Mouse (Mus musculus) bone marrow, adult 2 months (tissue): Measurements from ENCODE around the gene Gsdme. TPM values are rescaled to one million over a fixed set of nuclear protein-coding genes. Genes with fewer than 3 reads are reported as not detected.

Source experiments
- H3K27ac ChIP-seq: fragments of 200-500 bp; 2 replicates; pipeline ENCODE4 v1.5.1; 2012; ENCODE audit warnings: low read depth, mild to moderate bottlenecking, control low read depth, inconsistent platforms, low read length; ENCODE audit not compliant: control insufficient read depth, poor library complexity, insufficient read depth
- H3K4me1 ChIP-seq: fragments of 200-500 bp; 2 replicates; pipeline ENCODE4 v1.6.1; 2011; ENCODE audit warnings: low read length; ENCODE audit not compliant: control insufficient read depth, insufficient read depth
- H3K4me3 ChIP-seq: fragments of 200-500 bp; replicated peaks from 2 replicates; pipeline ENCODE3; 2011; ENCODE audit warnings: mild to moderate bottlenecking, low read depth, low read length, control low read depth; ENCODE audit not compliant: control insufficient read depth
- CTCF ChIP-seq: fragments of 200-500 bp; IDR thresholded peaks from 2 replicates; pipeline ENCODE4 v1.5.1; 2011; ENCODE audit warnings: low read length, control low read depth; ENCODE audit not compliant: control insufficient read depth, insufficient read depth
- POLR2A ChIP-seq: fragments of 200-500 bp; IDR thresholded peaks from 2 replicates; pipeline ENCODE4 v1.6.1; 2011; ENCODE audit warnings: low read depth, mild to moderate bottlenecking, control low read depth, low read length, borderline replicate concordance; ENCODE audit not compliant: control insufficient read depth
- WGBS: fragments of 180-500 bp; shearing (Covaris S2); methylation state at CpG from one replicate; pipeline ENCODE4 v1.1.7; 2018; 5-methylcytosine and 5-hydroxymethylcytosine counted together
- polyA plus RNA-seq: library from polyadenylated mRNA; stranded (reverse); fragments of >200 nt; gene quantifications from 2 replicates; pipeline ENCODE4 v1.2.4, GENCODE M21; 2011; ENCODE audit warnings: low replicate concordance; ENCODE audit not compliant: missing spikeins, insufficient read depth, insufficient read length

Gene Gsdme
- polyA plus RNA-seq, 1 experiment, result 16.1 TPM

DNA sequence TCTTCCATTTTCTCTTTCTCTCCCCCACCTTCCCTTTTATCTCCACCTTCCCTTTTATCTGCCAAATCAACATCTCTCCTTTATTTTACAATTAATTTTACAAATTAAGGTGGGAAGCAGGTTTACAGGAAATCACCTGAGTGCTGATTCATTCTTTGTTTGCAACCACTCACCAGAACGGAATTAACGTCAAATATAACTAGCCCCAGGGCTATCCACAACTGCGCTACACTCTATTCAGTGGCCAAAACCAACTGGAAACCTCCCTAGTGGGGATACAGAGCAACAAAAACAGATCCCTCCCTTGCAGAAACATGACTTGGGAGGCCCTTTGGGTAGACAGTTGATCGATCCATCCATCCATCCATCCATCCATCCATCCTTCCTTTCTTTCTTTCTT is 94.8 kb downstream of the Gsdme start:
- TF ChIP-seq CTCF (no peak), POLR2A (no peak)
- WGBS, result 68% methylated on average over 4 of the region's 4 CpGs
- Histone ChIP-seq H3K4me3 (no peak overlapping the region), H3K4me1 (no peaks in the 10 kb centered on the region; the same call in 1 of the 2 replicates), H3K27ac (no peak overlapping the region)

DNA sequence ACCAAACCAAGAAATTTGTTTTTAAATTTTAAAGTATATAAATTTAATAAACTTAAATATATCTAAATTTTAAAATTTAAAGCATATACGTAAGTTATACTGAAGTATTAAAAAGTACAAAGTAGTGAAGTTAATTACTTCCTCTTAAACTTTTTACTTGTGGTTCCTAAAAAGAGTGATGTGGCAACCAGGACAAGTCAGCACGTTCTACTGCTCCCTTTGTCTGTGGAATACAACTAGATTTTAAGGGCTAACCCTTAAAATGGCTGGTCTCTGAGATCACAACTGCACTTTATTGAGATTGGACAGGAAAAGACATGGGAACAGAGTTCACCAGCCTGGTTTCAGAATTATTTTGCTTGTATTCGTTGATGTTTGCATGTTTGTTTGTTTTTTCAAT is 100.6 kb downstream of the Gsdme start:
- Histone ChIP-seq H3K4me1 (no peaks in the 10 kb centered on the region; the same call in 1 of the 2 replicates), H3K27ac (no peak overlapping the region), H3K4me3 (no peak overlapping the region)
- TF ChIP-seq CTCF (no peak), POLR2A (no peak)
- WGBS, result 34% methylated on average over 3 of the region's 3 CpGs

DNA sequence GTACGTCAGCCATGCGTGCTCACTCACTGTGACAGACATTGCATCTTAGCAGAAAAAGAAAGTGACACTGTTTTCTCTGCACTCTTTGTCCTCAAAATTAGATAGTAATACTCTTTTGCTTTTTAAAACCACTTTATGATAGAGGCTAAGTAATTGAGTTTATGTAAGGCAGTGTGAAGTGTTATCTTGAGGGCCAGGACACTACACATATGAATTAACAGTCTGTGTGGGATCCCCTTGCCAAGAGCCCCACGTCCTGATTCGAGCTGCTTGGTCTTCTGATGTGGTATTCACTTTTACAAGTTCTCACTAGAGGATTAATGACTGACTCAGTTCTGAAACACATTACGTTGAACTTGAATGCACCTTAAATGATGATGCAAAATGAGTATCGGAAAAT is 103.8 kb downstream of the Gsdme start:
- Histone ChIP-seq H3K4me3 (no peak overlapping the region), H3K27ac (no peak overlapping the region), H3K4me1 (no peaks in the 10 kb centered on the region; the same call in 1 of the 2 replicates)
- no peak for TF ChIP-seq POLR2A
- no peak for TF ChIP-seq CTCF
- WGBS, result 88% methylated on average over 6 of the region's 6 CpGs

DNA sequence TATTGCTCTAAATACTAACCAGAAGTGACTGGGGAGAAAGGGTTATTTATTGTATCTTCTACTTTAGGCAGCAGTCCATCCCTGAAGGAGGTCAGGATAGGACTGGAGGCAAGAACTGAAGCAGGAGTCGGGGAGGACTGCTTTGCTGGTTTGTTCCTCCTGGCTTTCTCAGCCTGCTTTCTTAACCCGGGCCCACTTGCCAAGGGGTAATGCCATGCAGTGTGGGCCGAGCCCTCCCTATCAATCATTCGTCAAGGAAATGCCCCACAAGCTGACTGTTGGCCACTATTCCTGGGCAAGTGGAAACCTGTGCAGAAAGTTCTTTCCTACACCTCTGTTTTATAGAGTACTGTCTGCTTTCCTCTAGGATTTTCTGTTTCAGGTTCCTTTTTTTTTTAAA is 114.3 kb downstream of the Gsdme start:
- Histone ChIP-seq H3K4me3 (no peak overlapping the region), H3K4me1 (no peaks in the 10 kb centered on the region; the same call in 1 of the 2 replicates), H3K27ac (no peak overlapping the region)
- TF ChIP-seq POLR2A, result no peak
- TF ChIP-seq CTCF, result no peak
- 70% methylated on average over 4 of the region's 4 CpGs for WGBS

DNA sequence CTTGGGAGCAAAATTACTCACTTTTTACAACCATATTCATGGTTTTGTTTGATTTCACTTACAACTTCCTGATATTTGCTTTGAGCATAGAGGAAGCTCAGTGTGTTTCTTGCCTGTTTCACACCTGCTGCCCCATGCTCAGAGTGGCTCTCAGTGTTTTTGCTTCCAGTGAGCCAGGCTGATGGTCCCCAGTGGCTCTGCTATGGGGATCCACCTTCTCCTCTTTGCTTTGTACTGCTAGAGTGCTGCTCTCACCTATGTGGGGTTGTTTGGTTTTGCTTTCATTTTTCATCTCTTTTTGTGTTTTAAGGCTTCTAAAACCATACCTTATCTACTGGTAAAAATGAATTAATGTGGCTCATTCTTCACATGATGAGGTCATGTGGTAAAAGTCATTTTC is 117.5 kb downstream of the Gsdme start:
- H3K4me1 ChIP-seq, result peaks cover 2% of the 10 kb centered on the region
- no peak for TF ChIP-seq CTCF
- no peak for TF ChIP-seq POLR2A
- no peak overlapping the region for H3K4me3 ChIP-seq
- no peak overlapping the region for H3K27ac ChIP-seq

DNA sequence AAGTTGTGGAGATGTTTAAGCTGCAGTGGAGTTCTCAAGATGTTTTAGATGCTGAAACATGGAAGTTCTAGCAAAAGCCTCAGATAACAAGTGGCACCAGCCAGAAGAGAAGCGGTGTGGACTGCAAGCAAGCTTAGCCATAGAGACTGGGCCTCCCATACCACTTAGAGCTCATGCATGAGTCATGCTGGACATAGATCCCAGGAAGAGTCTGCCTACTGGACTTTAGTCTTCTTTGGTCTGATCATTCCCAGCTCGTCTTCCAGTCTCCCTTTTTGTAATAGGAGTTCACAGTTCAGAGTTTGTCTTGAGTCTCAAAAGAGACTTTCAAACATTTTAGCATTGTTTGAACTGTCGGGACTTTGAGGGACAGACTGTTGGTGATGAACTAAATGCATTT is 124.1 kb downstream of the Gsdme start:
- H3K4me1 ChIP-seq, result peaks cover 2% of the 10 kb centered on the region
- no peak overlapping the region for H3K4me3 ChIP-seq
- 81% methylated on average over 3 of the region's 3 CpGs for WGBS
- TF ChIP-seq POLR2A, result no peak
- TF ChIP-seq CTCF, result no peak
- H3K27ac ChIP-seq, result no peak overlapping the region

Other genes with a start within 250 kb of the Gsdme start
- 14.9 and 41.7 TPM in 2 replicates for gene Mpp6, start 153.6 kb downstream of the Gsdme start, polyA plus RNA-seq
- gene Osbpl3, start 192.3 kb upstream of the Gsdme start, polyA plus RNA-seq, result 3.7 and 5.9 TPM in 2 replicates